In genomic region chr6:136955240-136955639, GRCm38 (mm10) we compare ENCODE assay signal across 21 mouse cellular contexts. TPM values are rescaled to one million over a fixed set of nuclear protein-coding genes. Genes with fewer than 3 reads are reported as not detected.
"Had no signal": no experiment of that assay in that cellular context is flagged by ENCODE, and none has a peak within 500 bp of the region (broad histone marks: within the 10 kb centered on the region; RNA-seq: fewer than 3 reads in every experiment).

No protein-coding gene starts in this region.

- H3K27ac ChIP-seq: midbrain, embryonic 10.5 days; midbrain, embryonic 12.5 days; neural tube, embryonic 13.5 days; neural tube, embryonic 15.5 days had no signal

- H3K9ac ChIP-seq: lung, embryonic 14.5 days; midbrain, embryonic 12.5 days; neural tube, embryonic 13.5 days; neural tube, embryonic 15.5 days had no signal

- H3K4me3 ChIP-seq: midbrain, embryonic 10.5 days; midbrain, embryonic 12.5 days; myocyte; neural tube, embryonic 13.5 days; neural tube, embryonic 15.5 days had no signal

- H3K4me1 ChIP-seq: midbrain, embryonic 10.5 days; midbrain, embryonic 12.5 days; neural tube, embryonic 15.5 days had no signal

- H3K27me3 ChIP-seq: midbrain, embryonic 12.5 days; neural tube, embryonic 13.5 days; neural tube, embryonic 15.5 days had no signal

- H3K36me3 ChIP-seq: midbrain, embryonic 10.5 days; midbrain, embryonic 12.5 days; neural tube, embryonic 13.5 days; neural tube, embryonic 15.5 days had no signal

- ATAC-seq: midbrain, embryonic 16.5 days had no signal

- H3K9me3 ChIP-seq: midbrain, embryonic 10.5 days; midbrain, embryonic 12.5 days; neural tube, embryonic 13.5 days; neural tube, embryonic 15.5 days had no signal

- DNase-seq: lung, adult 18-20 months; lung, embryonic 14.5 days; lung, postnatal 10 days; lung, postnatal 4 days; midbrain, embryonic 14.5 days; retina, postnatal 1 day; right cerebral cortex, adult 18-20 months; right cerebral cortex, postnatal 25 days; right cerebral cortex, postnatal 4 days; thymus, adult 18-20 months; thymus, postnatal 14 days; thymus, postnatal 36 days had no signal

RNA-seq across cellular contexts. Expression of gene Pde6h, which starts 31.6 kb away (rescaled TPM):
- polyA plus RNA-seq: lung, embryonic 14.5 days; midbrain, embryonic 10.5 days; midbrain, embryonic 12.5 days; midbrain, embryonic 14.5 days; neural tube, embryonic 11.5 days; neural tube, embryonic 13.5 days; small intestine, adult 2 months; stomach, embryonic 16.5 days had no signal

RNA-seq across cellular contexts. Expression of gene Erp27, which starts 33.3 kb away (rescaled TPM):
- polyA plus RNA-seq: midbrain, embryonic 10.5 days; midbrain, embryonic 12.5 days; midbrain, embryonic 14.5 days; neural tube, embryonic 13.5 days; neural tube, embryonic 15.5 days had no signal
